Mouse (Mus musculus): ENCODE measurements around the gene Ftsj3. TPM values are rescaled to one million over a fixed set of nuclear protein-coding genes. Genes with fewer than 3 reads are reported as not detected.
A peak's percentile ranks its signal among the peaks of the same experiment; 100 is the strongest.
"Not testable (repeated sequence)": the region's sequence is repeated elsewhere in the genome, so short reads cannot be mapped to it uniquely, and the experiment has no call there.

The Ftsj3 gene
- total and polyA plus RNA-seq, 3 experiments = 21.6 to 109 (median 49.0) TPM

DNA sequence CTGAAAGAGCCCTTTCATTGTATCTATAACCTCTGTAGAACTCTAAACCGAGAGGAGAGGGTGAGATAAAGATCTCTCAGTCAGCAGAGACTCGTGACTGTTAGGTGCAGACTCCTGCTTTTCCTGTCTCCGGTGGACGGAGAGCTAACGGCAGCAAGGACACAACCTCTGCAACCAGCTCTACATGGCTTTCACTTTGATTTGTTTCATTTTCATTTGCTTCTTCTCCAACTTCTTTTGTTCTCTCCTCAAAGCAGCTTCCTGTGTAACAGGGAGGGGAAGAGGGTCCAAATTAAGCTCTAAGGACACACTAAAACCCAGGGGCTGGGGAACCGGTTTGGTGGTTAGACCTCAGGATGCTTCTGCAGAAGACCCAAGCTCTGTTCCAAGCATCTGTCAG is 55.1 kb downstream of the Ftsj3 start:
- DNase-seq (ENCODE audit: low spot score) (no peak), ATAC-seq (ENCODE audit: extremely low read depth, insufficient number of reproducible peaks, low FRiP score, poor library complexity, severe bottlenecking) (peak; percentile 36; the same call in 1 of the 2 replicates)
- Histone ChIP-seq H3K27me3 (ENCODE audit: insufficient read depth, low read length) (no peaks in the 10 kb centered on the region), H3K4me3 (ENCODE audit: low read depth, low read length) (no peak overlapping the region; the same call in 1 of the 2 replicates), H3K9me3 (replicated peaks) (no peaks in the 10 kb centered on the region), H3K4me1 (ENCODE audit: insufficient read depth, low read depth, low read length) (peaks cover 37% of the 10 kb centered on the region), H3K36me3 (replicated peaks) (peaks cover 86% of the 10 kb centered on the region)
- TF ChIP-seq CTCF (IDR thresholded peaks at IDR 0.05; ENCODE audit: low read depth, low read length) (no peak), GATA2 (IDR thresholded peaks at IDR 0.05; ENCODE audit: borderline replicate concordance, low read depth, low read length) (no peak), POLR2AphosphoS5 (IDR thresholded peaks at IDR 0.05; ENCODE audit: insufficient replicate concordance, low read depth, low read length) (no peak), GATA1 (IDR thresholded peaks at IDR 0.05; ENCODE audit: borderline replicate concordance, low read length) (no peak), TAL1 (conservative IDR thresholded peaks at IDR 0.05; ENCODE audit: low read depth, low read length) (no peak)

DNA sequence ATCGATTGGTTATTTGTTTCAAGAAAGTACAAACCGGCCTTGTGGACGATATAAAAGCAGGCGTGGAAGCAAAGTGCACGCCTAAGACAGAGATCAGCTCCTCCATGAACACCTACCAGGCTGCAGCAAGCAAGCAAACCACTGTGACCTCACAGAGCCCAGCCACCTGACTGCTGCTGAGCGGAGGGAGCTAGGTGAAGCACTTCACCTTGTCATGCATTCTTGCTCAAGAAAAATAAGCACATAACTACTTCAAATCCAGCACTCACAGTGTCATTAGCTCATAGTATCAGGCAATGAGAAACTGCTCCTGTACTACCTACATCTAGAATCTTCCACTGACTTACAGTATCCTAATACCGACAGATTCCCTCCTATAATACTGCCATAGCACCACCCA is 55.9 kb downstream of the Ftsj3 start:
- peaks cover 85% of the 10 kb centered on the region for H3K36me3 ChIP-seq (replicated peaks)
- peaks cover 37% of the 10 kb centered on the region for H3K4me1 ChIP-seq (ENCODE audit: insufficient read depth, low read depth, low read length)
- H3K4me3 ChIP-seq (ENCODE audit: low read depth, low read length); DNase-seq (ENCODE audit: low spot score); H3K9me3 ChIP-seq (replicated peaks); H3K27me3 ChIP-seq (ENCODE audit: insufficient read depth, low read length); ATAC-seq (ENCODE audit: extremely low read depth, insufficient number of reproducible peaks, low FRiP score, poor library complexity, severe bottlenecking): not testable (repeated sequence)

Other genes starting within 250 kb of the Ftsj3 start
- not detected in 2 replicates for gene Kcnh6, start 248.0 kb downstream of the Ftsj3 start, total RNA-seq (2014; fragmentation: Nextera tagmentation)
- gene Kcnh6, start 248.0 kb downstream of the Ftsj3 start, total RNA-seq (2017) = not detected in 2 replicates
- not detected in 2 replicates for gene Kcnh6, start 248.0 kb downstream of the Ftsj3 start, polyA plus RNA-seq (2012)
- 70.7 and 84.6 TPM in 2 replicates for gene Dcaf7, start 219.2 kb downstream of the Ftsj3 start, total RNA-seq (2014; fragmentation: Nextera tagmentation)
- 70.0 and 74.3 TPM in 2 replicates for gene Dcaf7, start 219.2 kb downstream of the Ftsj3 start, total RNA-seq (2017)
- 40.4 and 59.3 TPM in 2 replicates for gene Dcaf7, start 219.2 kb downstream of the Ftsj3 start, polyA plus RNA-seq (2012)
- gene Taco1, start 190.0 kb downstream of the Ftsj3 start, total RNA-seq (2014; fragmentation: Nextera tagmentation) = 14.6 and 20.3 TPM in 2 replicates
- gene Taco1, start 190.0 kb downstream of the Ftsj3 start, total RNA-seq (2017) = 20.4 and 21.4 TPM in 2 replicates
- 18.6 and 19.2 TPM in 2 replicates for gene Taco1, start 190.0 kb downstream of the Ftsj3 start, polyA plus RNA-seq (2012)
- gene Map3k3, start 171.5 kb downstream of the Ftsj3 start, total RNA-seq (2014; fragmentation: Nextera tagmentation) = 21.1 and 30.0 TPM in 2 replicates
- 29.5 and 31.9 TPM in 2 replicates for gene Map3k3, start 171.5 kb downstream of the Ftsj3 start, total RNA-seq (2017)
- gene Map3k3, start 171.5 kb downstream of the Ftsj3 start, polyA plus RNA-seq (2012) = 4.5 and 4.9 TPM in 2 replicates
- gene Gm10840, start 95.2 kb downstream of the Ftsj3 start, total RNA-seq (2014; fragmentation: Nextera tagmentation) = not detected in 2 replicates
- not detected in 2 replicates for gene Gm10840, start 95.2 kb downstream of the Ftsj3 start, total RNA-seq (2017)
- gene Gm10840, start 95.2 kb downstream of the Ftsj3 start, polyA plus RNA-seq (2012) = not detected in 2 replicates
- gene Limd2, start 95.2 kb downstream of the Ftsj3 start, total RNA-seq (2014; fragmentation: Nextera tagmentation) = 258 and 309 TPM in 2 replicates
- 77.5 and 94.4 TPM in 2 replicates for gene Limd2, start 95.2 kb downstream of the Ftsj3 start, total RNA-seq (2017)
- 365 and 413 TPM in 2 replicates for gene Limd2, start 95.2 kb downstream of the Ftsj3 start, polyA plus RNA-seq (2012)
- gene Strada, start 53.9 kb downstream of the Ftsj3 start, total RNA-seq (2014; fragmentation: Nextera tagmentation) = 28.9 and 40.2 TPM in 2 replicates
- 19.5 and 21.1 TPM in 2 replicates for gene Strada, start 53.9 kb downstream of the Ftsj3 start, total RNA-seq (2017)
- gene Strada, start 53.9 kb downstream of the Ftsj3 start, polyA plus RNA-seq (2012) = 32.3 and 36.2 TPM in 2 replicates
- gene Ccdc47, start 39.7 kb downstream of the Ftsj3 start, total RNA-seq (2014; fragmentation: Nextera tagmentation) = 78.5 and 92.2 TPM in 2 replicates
- gene Ccdc47, start 39.7 kb downstream of the Ftsj3 start, total RNA-seq (2017) = 90.1 and 129 TPM in 2 replicates
- 3.8 and 3.9 TPM in 2 replicates for gene Ccdc47, start 39.7 kb downstream of the Ftsj3 start, polyA plus RNA-seq (2012)
- gene Ddx42, start 39.2 kb downstream of the Ftsj3 start, total RNA-seq (2014; fragmentation: Nextera tagmentation) = 63.7 and 71.8 TPM in 2 replicates
- gene Ddx42, start 39.2 kb downstream of the Ftsj3 start, total RNA-seq (2017) = 89.0 and 112 TPM in 2 replicates
- 28.4 and 50.3 TPM in 2 replicates for gene Ddx42, start 39.2 kb downstream of the Ftsj3 start, polyA plus RNA-seq (2012)
- 44.0 and 50.7 TPM in 2 replicates for gene Psmc5, start 75 bp upstream of the Ftsj3 start, total RNA-seq (2014; fragmentation: Nextera tagmentation)
- gene Psmc5, start 75 bp upstream of the Ftsj3 start, total RNA-seq (2017) = 90.7 and 96.0 TPM in 2 replicates
- gene Psmc5, start 75 bp upstream of the Ftsj3 start, polyA plus RNA-seq (2012) = 38.4 and 64.1 TPM in 2 replicates
- gene Smarcd2, start 16.9 kb upstream of the Ftsj3 start, total RNA-seq (2014; fragmentation: Nextera tagmentation) = 94.1 and 113 TPM in 2 replicates
- 139 and 149 TPM in 2 replicates for gene Smarcd2, start 16.9 kb upstream of the Ftsj3 start, total RNA-seq (2017)
- 138 and 154 TPM in 2 replicates for gene Smarcd2, start 16.9 kb upstream of the Ftsj3 start, polyA plus RNA-seq (2012)
- not detected in 2 replicates for gene Tcam1, start 20.6 kb upstream of the Ftsj3 start, total RNA-seq (2014; fragmentation: Nextera tagmentation)
- 0.12 TPM in 1 of 2 replicates, not detected in the other for gene Tcam1, start 20.6 kb upstream of the Ftsj3 start, total RNA-seq (2017)
- 0.01 TPM in 1 of 2 replicates, not detected in the other for gene Tcam1, start 20.6 kb upstream of the Ftsj3 start, polyA plus RNA-seq (2012)
- gene Gh, start 45.8 kb upstream of the Ftsj3 start, total RNA-seq (2014; fragmentation: Nextera tagmentation) = not detected in 2 replicates
- not detected in 2 replicates for gene Gh, start 45.8 kb upstream of the Ftsj3 start, total RNA-seq (2017)
- gene Gh, start 45.8 kb upstream of the Ftsj3 start, polyA plus RNA-seq (2012) = not detected in 2 replicates
- not detected in 2 replicates for gene Cd79b, start 58.7 kb upstream of the Ftsj3 start, total RNA-seq (2014; fragmentation: Nextera tagmentation)
- not detected in 2 replicates for gene Cd79b, start 58.7 kb upstream of the Ftsj3 start, total RNA-seq (2017)
- 0.03 TPM in 1 of 2 replicates, not detected in the other for gene Cd79b, start 58.7 kb upstream of the Ftsj3 start, polyA plus RNA-seq (2012)
- not detected in 2 replicates for gene Scn4a, start 97.2 kb upstream of the Ftsj3 start, total RNA-seq (2014; fragmentation: Nextera tagmentation)
- gene Scn4a, start 97.2 kb upstream of the Ftsj3 start, total RNA-seq (2017) = 0.05 TPM in 1 of 2 replicates, not detected in the other
- not detected in 2 replicates for gene Scn4a, start 97.2 kb upstream of the Ftsj3 start, polyA plus RNA-seq (2012)
- not detected in 2 replicates for gene Prr29, start 109.4 kb upstream of the Ftsj3 start, total RNA-seq (2014; fragmentation: Nextera tagmentation)
- 0.16 and 0.23 TPM in 2 replicates for gene Prr29, start 109.4 kb upstream of the Ftsj3 start, total RNA-seq (2017)
- 0.07 TPM in 1 of 2 replicates, not detected in the other for gene Prr29, start 109.4 kb upstream of the Ftsj3 start, polyA plus RNA-seq (2012)
- 3.7 and 10.3 TPM in 2 replicates for gene Icam2, start 132.0 kb upstream of the Ftsj3 start, total RNA-seq (2014; fragmentation: Nextera tagmentation)
- 42.6 and 53.8 TPM in 2 replicates for gene Icam2, start 132.0 kb upstream of the Ftsj3 start, total RNA-seq (2017)
- 2.1 and 3.4 TPM in 2 replicates for gene Icam2, start 132.0 kb upstream of the Ftsj3 start, polyA plus RNA-seq (2012)
- 44.5 and 47.7 TPM in 2 replicates for gene Ern1, start 231.8 kb upstream of the Ftsj3 start, total RNA-seq (2014; fragmentation: Nextera tagmentation)
- gene Ern1, start 231.8 kb upstream of the Ftsj3 start, total RNA-seq (2017) = 11.5 and 14.9 TPM in 2 replicates
- 10.9 and 11.0 TPM in 2 replicates for gene Ern1, start 231.8 kb upstream of the Ftsj3 start, polyA plus RNA-seq (2012)